Mouse (Mus musculus) lung, postnatal 4 days (tissue): ENCODE measurements around the gene Rab3d.

Experiments
- DNase-seq, 2 experiments: peaks; one replicate each; pipeline ENCODE4 v3.0.0; 2021

Rab3d gene

GRCm38 (mm10) chr9:21918035-21918592, at the start of gene Rab3d:
Gene Rab3d, minus strand, starts transcription at chr9:21918192.
- peak; percentile 97 to 98 for DNase-seq

DNA sequence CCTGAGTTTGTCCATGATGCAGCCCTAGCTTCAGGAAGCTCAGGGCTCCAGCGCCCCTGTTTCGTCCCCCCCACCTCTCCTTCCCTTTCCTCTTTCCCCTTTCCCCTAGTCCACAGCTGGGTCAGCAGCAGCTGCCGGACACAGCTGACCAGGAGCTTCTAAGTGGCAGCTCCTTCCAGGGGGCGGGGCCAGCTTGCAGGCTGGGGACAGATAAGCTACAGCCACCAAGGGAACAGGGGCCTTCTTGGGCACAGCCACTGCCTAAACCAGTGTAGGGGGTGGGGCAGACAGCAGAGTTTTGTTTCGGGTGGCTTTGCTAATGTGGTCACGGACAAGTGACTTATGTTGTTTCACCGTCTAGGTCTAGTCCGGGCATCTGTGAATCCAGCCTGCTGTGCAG, 45.4 kb upstream of the Rab3d start, which contains the start of gene Epor:
Epor (minus strand) TSS at position 90 of the 400 bp plus-strand sequence.
- peak; percentile 55 to 78 for DNase-seq

GRCm38 (mm10) chr9:21962416-21963059, 44.5 kb upstream of the Rab3d start:
- peak; percentile 76 to 85 for DNase-seq

DNA sequence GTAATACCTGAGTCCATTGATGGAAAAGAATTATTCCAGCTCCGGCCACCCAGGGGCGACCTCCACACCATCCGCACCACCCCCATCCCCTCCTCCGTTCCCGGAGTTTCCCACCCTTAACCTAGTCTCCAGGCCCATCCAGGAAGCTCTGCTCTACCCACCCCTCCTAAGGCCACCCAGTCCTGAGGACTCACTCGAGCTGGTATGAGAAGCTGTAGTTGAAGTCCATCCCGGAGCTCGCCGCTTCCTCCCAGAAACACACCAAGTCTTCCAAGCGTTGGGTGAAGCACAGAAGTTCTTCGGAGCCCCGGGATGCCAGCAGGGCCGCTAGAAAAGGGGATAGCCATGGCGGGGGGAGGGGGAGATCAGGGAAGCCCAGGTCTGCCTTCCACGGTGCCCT, 44.0 kb upstream of the Rab3d start:
- no peak for DNase-seq

DNA sequence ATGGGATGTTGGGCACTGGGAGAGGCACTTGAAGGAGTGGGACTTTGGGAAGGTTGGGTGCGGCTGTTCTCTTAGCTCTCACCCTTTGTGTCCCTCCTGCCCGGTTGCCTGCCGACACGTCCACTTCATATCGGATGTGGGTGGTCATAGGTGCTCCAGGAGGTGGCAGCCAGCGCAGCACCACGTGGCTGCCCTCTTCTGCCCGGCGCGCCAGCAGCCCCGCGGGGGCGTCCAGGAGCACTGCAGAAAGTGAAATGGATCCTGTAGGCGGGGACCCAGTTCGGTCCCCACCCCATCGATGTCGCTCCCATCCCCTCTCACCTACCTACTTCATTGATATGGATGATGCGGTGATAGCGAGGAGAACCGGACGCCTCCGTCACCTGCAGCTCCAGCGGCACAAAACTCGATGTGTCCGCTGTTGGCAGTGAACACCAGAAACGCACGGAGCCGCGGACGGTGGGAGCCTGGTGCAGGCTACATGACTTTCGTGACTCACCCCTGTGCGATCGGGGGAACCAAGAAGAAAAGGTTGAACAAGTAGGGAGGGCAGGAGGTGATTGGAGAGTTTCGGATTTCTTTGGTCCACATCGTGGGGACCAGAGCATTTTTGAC, 43.5 kb upstream of the Rab3d start:
- peak in 1 of 2 experiments; percentile 42 for DNase-seq

DNA sequence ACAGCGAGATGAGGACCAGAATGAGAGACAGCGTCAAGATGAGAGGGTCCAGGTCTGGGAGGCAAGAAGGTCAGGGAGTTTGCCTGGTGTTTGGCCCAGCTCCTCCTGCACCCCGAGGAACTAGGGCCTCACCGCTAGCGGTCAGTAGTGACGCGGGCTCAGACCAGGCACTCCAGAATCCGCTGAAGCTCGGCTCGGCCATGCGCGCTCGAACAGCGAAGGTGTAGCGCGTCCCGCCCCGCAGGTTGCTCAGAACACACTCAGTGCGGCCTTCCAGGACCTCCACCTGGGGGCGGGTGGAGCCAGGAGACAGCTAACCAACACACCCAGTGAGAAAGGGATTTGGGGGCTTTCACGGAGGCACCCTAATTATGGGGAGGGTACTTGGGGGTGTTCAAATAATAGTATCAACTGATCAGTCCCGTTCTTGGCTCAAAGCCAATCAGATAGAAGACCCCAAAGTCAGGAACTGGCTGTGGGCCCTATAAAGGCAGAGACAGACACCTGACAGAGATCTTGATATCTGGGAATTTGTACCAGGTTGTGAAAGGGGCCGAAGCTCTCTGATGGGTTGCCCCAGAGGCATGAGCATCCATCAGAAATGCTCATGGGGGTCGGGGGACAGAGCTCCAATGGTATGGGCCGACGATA, 42.7 kb upstream of the Rab3d start:
- DNase-seq, result peak; percentile 56 to 61

- no peak for DNase-seq
These were observed 42.1 kb upstream of the Rab3d start for GRCm38 (mm10) chr9:21960135-21960534.

- peak in 1 of 2 experiments; percentile 21 for DNase-seq
These were observed 41.3 kb upstream of the Rab3d start for GRCm38 (mm10) chr9:21959244-21959643.

DNA sequence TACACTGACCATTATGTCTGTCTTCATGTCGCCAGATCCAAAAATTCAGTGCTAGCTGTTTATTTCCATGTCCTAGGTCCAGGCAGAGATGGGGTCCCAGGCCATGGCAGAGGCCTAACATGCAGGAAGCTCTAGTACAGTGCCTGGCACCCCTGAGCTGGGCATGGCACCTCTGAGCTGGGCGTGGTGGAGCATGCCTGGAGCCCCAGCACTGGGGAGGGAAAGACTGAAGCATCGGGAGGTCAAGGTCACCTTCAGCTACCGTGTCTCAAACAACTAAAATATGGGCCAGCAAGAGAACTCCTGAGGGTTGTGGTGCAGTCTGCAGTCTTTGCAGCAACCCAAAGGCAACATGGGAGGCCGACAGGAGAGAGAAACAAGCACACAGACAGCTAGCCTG, 40.4 kb upstream of the Rab3d start:
- DNase-seq, result no peak

DNA sequence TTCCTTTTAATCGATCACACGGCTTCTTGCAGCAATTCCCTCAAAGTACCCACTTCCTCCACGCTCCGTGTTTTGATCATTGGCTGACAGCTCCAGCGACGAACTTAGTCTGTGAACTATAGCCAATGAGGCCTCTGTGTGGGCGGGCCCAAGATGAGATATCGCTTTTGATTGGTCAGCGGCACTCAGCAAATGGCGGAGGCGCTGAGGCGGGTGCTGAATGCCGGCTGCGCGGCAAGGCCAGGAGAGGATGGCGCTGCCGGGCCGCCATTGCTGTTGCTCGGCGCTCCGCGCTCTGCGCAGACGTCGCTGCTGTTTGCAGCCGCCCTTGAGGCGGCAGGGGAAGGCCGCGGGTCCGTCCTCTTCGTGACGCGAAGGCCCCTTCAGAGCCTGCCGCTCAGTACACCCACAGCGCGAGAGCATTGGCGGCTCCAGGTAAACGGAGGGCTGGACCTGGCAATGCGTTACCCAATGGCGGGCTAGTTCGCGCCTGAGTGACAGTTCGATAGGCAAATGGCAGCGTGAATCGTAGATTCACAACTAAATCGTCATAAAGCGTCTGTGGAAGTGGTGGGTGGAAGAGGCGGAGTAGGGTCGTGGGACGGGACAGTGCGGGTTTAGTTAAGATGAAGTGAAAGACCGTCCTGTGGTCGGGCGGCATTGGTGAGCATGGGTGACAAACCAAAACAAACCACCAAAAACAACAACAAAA, 37.7 kb upstream of the Rab3d start, which contains the start of gene Swsap1:
Swsap1 (plus strand) TSS at position 186 of the 712 bp plus-strand sequence.
- peak; percentile 98 to 99 for DNase-seq

DNA sequence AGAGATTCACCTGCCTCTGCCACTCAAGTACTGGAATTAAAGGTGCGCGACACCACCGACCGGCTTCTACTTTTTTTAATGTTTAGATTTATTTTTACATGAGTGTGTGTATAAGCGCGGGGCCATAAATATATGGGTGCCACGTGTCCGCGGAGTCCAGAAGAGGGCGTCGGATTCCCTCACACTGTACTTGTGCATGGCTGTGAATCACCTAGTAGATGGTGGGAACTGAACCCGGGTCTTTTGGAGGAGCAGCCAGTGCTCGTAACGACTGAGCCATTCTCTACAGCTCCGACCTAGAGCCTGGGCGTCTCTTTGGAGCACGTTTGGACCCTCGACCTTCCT, 37.2 kb upstream of the Rab3d start:
- DNase-seq, result no peak

GRCm38 (mm10) chr9:21954635-21955034, 36.6 kb upstream of the Rab3d start:
- DNase-seq, result no peak

- DNase-seq, result no peak
These were observed 35.6 kb upstream of the Rab3d start for GRCm38 (mm10) chr9:21953600-21953999.

GRCm38 (mm10) chr9:21951977-21952376, 34.0 kb upstream of the Rab3d start:
- DNase-seq, result peak in 1 of 2 experiments; percentile 20

DNA sequence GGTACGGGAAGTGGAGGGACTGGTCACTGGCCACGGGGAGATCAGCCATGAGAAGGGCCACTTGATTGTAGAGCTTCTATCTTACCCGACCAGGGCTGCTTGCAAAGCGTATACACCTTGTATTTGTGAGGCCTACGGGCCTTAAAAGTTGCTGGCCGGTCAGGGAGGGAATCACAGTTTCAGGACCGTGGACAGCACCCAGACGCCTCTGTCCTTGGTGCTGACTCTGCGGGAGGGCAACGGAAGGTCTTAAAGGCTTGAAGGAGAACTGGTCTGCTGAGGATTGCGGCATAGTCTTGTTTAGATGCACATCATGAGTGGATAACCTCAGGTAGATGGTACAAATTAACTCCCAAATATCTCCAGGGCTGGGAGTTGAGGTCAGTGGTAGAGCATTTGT, 32.3 kb upstream of the Rab3d start:
- peak; percentile 52 to 80 for DNase-seq

DNA sequence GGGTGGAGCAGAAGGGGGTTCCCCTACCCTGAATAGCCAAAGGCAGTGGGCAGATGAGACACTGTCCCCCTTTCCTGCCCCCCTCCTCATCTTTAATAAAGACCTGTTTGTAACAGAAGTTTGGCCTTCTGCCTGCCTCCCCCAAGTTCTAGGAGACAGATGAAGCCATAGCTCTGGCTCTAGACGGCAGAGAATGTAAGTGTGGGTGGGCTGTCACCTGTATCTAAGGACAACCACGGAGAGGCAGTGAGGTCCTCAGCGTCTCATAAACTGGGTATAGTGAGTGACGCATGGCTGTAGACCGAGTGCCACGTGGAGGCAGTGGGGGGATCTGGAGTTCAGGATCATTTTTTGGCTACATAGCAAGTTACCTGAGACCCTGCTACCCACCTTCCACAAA, 30.8 kb upstream of the Rab3d start:
- DNase-seq, result no peak

- DNase-seq, result no peak
These were observed 30.2 kb upstream of the Rab3d start for GRCm38 (mm10) chr9:21948146-21948545.

DNA sequence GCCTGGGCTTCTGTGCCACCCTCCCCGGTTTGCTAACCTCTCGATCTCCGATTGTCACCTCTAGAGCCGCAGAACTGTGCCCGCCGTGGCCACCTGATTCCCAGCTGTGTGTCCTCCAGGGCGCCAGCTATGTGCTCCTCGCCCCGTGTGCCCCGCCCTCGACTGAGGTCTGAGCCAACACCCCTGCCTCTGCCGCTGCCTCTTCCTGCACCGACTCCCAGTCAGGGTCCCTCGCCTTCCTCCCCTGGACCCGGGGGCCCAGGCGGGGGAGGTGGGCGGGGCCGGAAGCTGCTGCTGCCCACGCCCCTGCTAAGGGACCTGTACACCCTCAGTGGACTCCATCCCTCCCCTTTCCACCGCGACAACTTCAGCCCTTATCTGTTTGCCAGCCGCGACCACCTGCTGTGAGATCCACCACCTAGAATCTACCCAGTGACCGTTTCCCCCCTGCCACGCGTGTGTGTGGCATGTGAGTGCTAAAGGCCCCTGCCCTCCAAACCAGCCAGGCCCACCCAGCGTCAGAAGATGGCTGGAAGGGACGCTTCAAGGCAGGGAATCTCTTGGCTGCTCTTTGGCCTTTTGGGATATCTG, 29.6 kb upstream of the Rab3d start:
- no peak for DNase-seq

- DNase-seq, result peak; percentile 18 to 39
These were observed 26.3 kb upstream of the Rab3d start for GRCm38 (mm10) chr9:21944267-21944666.

DNA sequence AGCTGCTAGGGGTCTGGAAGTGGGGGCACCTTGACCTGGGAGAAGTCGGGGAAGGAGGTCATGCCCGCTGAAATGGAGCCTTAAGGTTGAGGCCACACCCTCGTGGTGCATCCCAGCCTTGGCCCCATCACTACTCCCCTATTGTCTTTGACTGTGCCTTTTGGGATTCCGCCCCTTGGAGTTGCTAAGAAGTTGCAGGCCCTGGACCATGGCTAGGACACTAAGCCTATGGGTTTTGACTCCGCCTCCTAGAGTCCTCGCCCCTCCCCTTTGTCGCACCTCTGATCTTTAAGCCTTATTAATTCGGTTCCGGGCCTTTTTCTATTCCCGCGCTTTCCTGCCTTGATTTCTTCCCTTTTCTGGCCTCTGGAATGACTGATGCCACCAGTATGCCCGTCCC, 25.6 kb upstream of the Rab3d start:
- no peak for DNase-seq

DNA sequence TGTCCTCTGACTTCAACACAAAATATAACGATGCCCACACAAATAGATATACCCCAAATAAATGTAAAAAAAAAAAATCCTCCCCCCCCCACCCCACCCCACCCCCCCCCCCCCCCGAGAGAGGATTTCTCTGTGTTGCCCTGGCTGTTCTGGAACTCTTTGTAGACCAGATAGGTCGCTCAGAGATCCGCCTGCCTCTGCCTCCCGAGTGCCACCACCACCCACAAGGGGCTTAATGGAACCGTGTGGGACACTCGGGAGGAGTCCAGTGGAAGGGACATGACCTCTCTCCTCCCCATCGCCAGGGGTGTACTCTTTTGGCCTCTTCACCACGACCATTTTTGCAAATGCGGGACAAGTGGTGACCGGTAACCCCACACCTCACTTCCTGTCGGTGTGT, 25.1 kb upstream of the Rab3d start:
- no peak for DNase-seq

DNA sequence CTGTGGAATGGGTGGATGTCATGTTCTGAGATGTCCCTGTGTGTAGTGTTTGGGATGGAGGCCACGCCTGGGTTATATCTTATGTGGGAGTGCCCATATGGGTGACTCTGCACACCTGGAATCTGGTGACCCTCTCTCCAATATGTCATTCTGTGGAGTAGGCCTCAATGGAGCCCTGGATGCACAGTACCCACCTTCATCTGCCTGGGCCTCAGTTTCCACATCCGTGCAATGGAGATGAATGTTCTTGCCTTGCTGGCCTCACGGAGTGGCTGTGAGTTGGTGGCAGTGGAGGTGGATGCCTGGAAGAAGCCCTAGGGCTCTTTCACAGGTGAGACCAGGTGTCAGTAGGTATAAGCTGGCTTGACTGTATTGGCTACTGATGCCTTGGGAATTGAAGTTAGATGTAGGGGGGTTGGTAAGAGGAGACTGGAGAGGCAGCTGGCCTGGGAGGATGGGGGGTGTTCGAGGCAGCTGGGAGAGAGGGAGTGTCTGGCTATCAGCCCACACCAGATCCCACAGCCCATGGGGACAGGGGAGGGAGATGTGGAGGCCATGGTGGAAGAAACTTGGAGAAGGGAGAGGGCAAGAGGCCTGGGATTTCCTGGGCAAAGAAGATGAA, 20.4 kb upstream of the Rab3d start:
- peak in 1 of 2 experiments; percentile 16 for DNase-seq
